Mouse (Mus musculus) lung, postnatal 36 days (tissue): Measurements from ENCODE around the gene Ccdc58.
A peak's percentile ranks its signal among the peaks of the same experiment; 100 is the strongest.
"Not testable (repeated sequence)": the region's sequence is repeated elsewhere in the genome, so short reads cannot be mapped to it uniquely, and the experiment has no call there.

Experiments
- DNase-seq: peaks from one replicate; pipeline ENCODE4 v3.0.0; 2022; ENCODE audit warnings: mixed read lengths

Ccdc58 gene

DNA sequence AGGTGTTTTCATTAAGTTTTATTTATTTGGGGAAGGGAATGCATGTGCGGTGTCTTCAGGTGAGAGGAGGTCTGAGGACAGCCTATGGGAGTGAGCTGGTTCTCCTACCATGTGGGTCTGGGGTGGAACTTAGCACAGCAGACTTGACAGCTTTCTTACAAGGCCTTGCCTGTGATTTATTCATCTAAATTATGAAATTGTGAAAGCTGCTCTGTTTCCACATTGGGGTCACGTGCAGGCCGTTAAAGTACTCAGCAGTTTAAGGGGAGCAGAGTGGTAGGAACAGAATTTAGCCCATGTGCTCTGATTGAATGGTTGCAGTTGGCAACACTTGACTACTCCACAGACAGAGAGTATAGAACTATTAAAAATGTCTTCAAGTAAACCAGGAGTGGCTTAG is 8.4 kb downstream of the Ccdc58 start:
- no peak for DNase-seq

DNA sequence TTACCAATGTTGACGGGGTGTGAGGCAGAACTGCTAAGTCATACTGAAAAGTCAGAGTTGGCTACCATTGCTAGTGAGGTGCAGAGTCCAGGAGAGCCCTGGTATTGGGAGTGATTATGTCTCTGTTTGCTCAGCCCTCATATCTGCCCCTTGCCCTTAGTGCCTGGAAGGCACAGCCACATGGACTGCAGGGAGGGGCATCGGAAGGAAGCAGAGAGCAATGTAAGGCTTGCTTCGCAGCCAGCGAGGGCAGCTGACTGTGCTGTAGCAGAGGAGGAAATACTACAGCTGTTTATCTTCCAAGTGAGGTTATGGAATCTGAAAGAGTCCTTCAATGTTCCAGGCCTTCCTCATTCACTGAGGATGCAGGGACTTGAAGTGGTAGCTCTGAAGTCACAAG is 16.4 kb downstream of the Ccdc58 start:
- no peak for DNase-seq

GRCm38 (mm10) chr16:36089065-36089464 is 17.6 kb downstream of the Ccdc58 start:
- DNase-seq: peak; percentile 27

DNA sequence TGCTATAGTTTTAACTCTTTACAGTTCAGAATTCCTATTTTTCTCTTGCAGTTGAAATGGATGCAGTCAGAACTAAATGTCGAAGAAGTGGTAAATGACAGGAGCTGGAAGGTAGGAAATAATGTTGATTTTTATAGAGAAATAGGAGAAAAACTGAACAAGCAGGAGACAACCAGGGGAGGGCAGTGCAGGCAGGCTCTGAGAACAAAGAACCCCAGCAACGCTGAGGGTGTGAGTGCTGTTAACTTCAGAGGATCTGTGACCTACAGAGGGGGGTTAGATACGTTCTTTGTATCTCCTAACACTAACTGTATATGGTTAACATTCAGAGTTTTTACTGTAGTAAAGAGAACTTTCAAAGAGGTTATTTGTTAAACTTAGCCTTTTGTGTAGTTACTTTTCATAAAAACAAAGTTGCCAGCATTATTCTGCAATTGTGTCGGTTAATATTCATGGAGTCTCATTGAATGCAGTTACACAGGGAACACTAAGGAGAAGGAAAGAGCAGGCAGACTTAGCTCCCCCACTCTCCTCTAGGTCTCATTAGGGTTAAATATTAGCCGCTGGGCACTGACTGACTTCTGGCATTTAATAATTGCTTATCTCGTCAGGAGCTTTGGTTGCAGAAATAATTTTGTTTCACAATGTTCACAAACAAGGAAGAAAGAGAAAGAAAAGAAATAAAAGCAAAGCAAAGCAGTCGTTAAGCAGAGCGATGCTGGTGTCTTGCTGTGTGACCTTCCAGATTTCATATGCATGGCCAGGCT is 18.5 kb downstream of the Ccdc58 start:
- no peak for DNase-seq

- DNase-seq: no peak
These were observed 19.5 kb downstream of the Ccdc58 start for GRCm38 (mm10) chr16:36090785-36091509.

- no peak for DNase-seq
These were observed 22.6 kb downstream of the Ccdc58 start for GRCm38 (mm10) chr16:36094079-36094478.

DNA sequence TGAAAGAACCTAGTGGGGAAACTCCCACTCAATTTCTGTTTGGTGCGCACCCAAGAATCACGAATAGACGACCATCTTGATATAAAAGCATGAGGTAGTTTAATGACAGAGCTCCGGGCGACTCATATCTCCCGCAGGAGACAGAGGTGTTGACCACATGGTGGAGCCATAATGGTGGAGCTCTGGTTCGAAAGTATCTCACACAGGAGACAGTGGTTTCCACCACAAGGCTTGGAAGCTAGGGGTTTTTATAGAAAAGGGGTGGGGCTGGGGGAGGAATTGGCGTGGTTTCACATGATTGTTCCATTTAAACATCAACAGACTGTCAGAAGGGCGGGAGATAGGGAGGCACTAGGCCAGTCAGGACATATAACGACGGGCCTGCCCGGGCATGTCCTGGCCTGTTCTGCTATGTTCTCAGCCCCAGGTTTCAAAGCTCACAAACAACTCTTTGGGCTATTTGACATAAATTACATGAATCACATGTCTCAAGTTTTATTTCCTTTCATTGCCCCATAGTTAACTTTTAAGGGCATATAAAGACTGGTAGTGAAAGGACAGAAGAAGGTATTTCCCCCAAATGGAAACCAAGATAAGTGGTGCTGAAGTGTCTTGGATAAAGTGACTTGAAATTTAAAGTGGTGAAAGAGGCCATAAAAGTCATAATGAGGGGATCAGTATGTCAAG is 26.5 kb downstream of the Ccdc58 start:
- not testable (repeated sequence) for DNase-seq

GRCm38 (mm10) chr16:36101526-36101925 is 30.0 kb downstream of the Ccdc58 start:
- no peak for DNase-seq

GRCm38 (mm10) chr16:36102211-36102610 is 30.7 kb downstream of the Ccdc58 start:
- DNase-seq: no peak

DNA sequence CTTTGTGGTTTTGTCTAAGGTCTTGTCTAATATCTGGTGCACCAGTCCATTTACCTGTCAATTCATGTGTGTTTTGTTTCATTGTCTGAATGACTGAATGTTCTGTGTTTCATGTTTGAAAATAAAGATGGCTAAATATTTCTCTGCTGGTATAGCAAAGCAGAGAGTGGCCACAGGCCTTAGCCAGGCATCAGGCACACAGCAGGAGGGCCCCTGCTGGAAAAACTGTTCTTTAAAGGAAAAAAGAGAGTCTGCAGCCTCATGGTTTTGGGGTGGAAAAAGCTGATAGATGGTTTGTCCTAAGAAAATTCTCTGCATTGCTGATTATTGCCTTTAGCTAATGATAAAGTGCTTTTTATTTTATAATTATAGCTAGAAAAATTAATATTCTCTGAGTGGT is 40.0 kb downstream of the Ccdc58 start:
- DNase-seq: not testable (repeated sequence)

DNA sequence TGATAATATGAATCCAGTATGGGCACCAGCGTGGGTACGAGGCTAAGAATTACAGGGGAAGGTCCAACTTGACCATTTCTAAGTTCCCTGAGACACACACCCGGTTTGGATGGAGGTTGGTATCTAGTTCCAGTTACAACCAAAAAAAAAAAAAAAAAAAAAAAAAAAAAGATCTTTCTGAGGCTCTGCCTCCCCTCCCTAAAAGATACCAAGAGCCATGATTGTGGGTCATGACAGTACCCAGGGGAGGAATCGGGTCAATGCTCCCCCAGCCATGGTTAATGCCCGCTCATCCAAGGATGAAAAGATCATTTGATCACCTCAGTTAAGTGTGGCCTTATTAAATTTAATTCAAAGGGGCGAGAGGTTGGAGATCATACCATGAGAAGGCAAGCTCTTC is 44.3 kb downstream of the Ccdc58 start:
- not testable (repeated sequence) for DNase-seq

DNA sequence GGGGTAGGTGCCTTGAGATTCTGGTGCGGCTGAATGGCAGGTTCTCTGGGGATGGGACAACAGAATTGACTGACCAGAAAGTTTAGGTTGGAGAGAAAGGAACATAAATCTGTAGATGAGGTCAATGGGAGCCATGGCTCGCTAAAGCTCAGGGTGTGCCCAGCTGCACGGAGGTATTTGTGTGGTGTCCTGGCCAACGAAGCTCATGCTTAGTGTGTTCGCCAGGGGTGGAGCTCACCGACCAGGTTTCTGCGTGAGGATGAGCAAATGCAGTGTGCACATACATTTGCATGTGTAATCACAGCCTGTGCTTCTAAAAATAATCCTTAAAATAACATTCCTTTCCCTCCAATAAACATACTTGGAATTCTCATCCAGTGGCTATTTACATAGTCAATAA is 56.6 kb downstream of the Ccdc58 start:
- DNase-seq: no peak

GRCm38 (mm10) chr16:36131141-36131540 is 59.7 kb downstream of the Ccdc58 start, which contains the start of gene Csta1:
Gene Csta1, minus strand, starts transcription at chr16:36131241.
- DNase-seq: no peak

DNA sequence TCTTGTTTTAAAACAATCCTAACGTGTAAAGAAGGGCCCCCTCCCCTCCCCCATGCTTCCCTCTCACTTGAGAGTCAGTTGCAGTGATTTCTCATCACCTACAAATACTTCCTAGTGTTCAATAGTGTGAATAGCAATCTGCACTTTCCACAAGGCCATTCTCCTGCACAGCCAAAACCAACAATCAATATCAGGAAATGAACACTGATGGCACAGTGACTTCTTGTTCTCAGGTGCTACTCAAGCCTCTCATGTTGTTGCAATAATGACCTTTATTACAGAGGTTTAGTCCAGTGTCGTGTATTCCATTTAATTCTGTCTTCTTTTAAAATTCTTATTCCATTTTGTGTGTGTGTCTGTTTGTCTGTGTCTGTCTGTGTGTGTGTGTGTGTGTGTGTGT is 66.7 kb downstream of the Ccdc58 start:
- no peak for DNase-seq
